Comparison of ENCODE assay signal across 11 mouse cellular contexts in the genomic region with DNA sequence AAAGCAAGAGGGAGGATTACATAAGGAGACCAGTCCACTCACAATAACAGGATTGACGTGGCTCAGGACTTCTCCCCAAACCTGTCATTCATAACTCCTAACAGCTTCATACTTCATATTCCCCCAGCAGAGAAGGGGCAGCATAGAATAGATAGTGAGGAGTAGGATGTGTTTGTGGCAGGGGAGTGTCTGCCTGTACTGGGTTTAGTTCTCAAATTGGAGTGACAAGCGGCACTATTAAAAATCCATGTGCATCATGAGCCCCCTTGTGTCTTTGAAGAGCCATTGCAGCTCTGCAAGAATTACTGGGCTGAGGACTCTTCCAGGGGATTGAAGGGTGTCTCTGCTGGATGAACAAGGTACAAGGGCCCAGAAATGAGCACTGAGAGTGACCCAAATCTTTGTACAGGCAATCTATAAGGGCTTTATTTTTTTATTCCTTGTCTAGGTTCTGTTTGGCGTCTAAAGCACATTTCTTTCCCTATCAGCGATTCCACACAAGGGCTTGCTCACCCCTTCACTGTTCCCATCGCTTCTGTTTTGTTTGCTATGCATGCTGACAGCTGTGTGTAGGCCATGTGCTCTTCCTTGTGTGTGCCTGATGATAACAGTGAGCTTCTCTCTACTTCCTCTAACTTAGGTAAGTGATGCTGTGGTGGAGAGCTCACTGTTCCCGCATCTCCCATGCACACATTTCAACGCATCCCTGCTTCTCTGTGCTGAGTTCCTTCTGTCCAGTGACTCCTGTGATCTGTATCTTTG.
A peak's percentile ranks its signal among the peaks of the same experiment; 100 is the strongest.
DNase-seq lines count a peak whose midpoint lies in the region; ATAC-seq and TF ChIP-seq lines count a peak whose summit lies in the region.
"Had no signal": no experiment of that assay in that cellular context is flagged by ENCODE, and none has a peak within 500 bp of the region (broad histone marks: within the 10 kb centered on the region; RNA-seq: fewer than 3 reads in every experiment).

No protein-coding gene starts in this region.

- H3K27me3 ChIP-seq in lung, postnatal 0 days (replicated peaks; ENCODE audit: insufficient read depth, low read length): no peaks in the 10 kb centered on the region
- H3K27me3 ChIP-seq in forebrain, postnatal 0 days (ENCODE audit: insufficient read depth, low read length): no peaks in the 10 kb centered on the region
- H3K27me3 ChIP-seq in neural tube, embryonic 12.5 days (replicated peaks): no peaks in the 10 kb centered on the region
- H3K27me3 ChIP-seq: stomach, embryonic 15.5 days had no signal

- WGBS in lung, postnatal 0 days: 56% methylated on average over 7 of the region's 7 CpGs
- 65% methylated on average over 7 of the region's 7 CpGs for WGBS in forebrain, postnatal 0 days
- WGBS in neural tube, embryonic 12.5 days: 66% methylated on average over 7 of the region's 7 CpGs

- H3K9me3 ChIP-seq in lung, postnatal 0 days (ENCODE audit: low read length): no peaks in the 10 kb centered on the region
- H3K9me3 ChIP-seq in forebrain, postnatal 0 days (ENCODE audit: low read length): no peaks in the 10 kb centered on the region
- H3K9me3 ChIP-seq in neural tube, embryonic 12.5 days: no peaks in the 10 kb centered on the region
- H3K9me3 ChIP-seq: embryonic facial prominence, embryonic 15.5 days; limb, embryonic 12.5 days; stomach, embryonic 15.5 days had no signal

- no peak overlapping the region for H3K9ac ChIP-seq in lung, postnatal 0 days (replicated peaks; ENCODE audit: low read depth)
- no peak overlapping the region for H3K9ac ChIP-seq in forebrain, postnatal 0 days
- no peak overlapping the region for H3K9ac ChIP-seq in neural tube, embryonic 12.5 days
- H3K9ac ChIP-seq: embryonic facial prominence, embryonic 15.5 days; limb, embryonic 12.5 days; stomach, embryonic 15.5 days had no signal

- ATAC-seq in lung, postnatal 0 days: no peak
- peak; percentile 88 for ATAC-seq in forebrain, postnatal 0 days
- 0 out of 2 replicates have a peak, but pooled peaks have one; percentile 41 for ATAC-seq in neural tube, embryonic 12.5 days (ENCODE audit: low FRiP score, low read depth)

- no peak for TF ChIP-seq EP300 in lung, postnatal 0 days (IDR thresholded peaks at IDR 0.05)

- H3K27ac ChIP-seq in lung, postnatal 0 days (ENCODE audit: low read length): no peak overlapping the region
- no peak overlapping the region for H3K27ac ChIP-seq in forebrain, postnatal 0 days (ENCODE audit: low read depth, low read length)
- no peak overlapping the region for H3K27ac ChIP-seq in neural tube, embryonic 12.5 days
- H3K27ac ChIP-seq: embryonic facial prominence, embryonic 15.5 days; limb, embryonic 12.5 days; stomach, embryonic 15.5 days had no signal

- TF ChIP-seq CTCF in lung, postnatal 0 days (IDR thresholded peaks at IDR 0.05): peak; percentile 81
- TF ChIP-seq CTCF in forebrain, postnatal 0 days (IDR thresholded peaks at IDR 0.05; ENCODE audit: low read depth): peak; percentile 94

- H3K4me2 ChIP-seq in lung, postnatal 0 days (replicated peaks; ENCODE audit: low read depth, low read length): no peak overlapping the region
- no peak overlapping the region for H3K4me2 ChIP-seq in forebrain, postnatal 0 days (ENCODE audit: low read depth)
- no peak overlapping the region for H3K4me2 ChIP-seq in neural tube, embryonic 12.5 days (replicated peaks)
- H3K4me2 ChIP-seq: embryonic facial prominence, embryonic 15.5 days; limb, embryonic 12.5 days; stomach, embryonic 15.5 days had no signal

- no peaks in the 10 kb centered on the region for H3K36me3 ChIP-seq in lung, postnatal 0 days (ENCODE audit: insufficient read depth, low read length)
- no peaks in the 10 kb centered on the region for H3K36me3 ChIP-seq in forebrain, postnatal 0 days (ENCODE audit: insufficient read depth)
- H3K36me3 ChIP-seq in neural tube, embryonic 12.5 days: no peaks in the 10 kb centered on the region
- H3K36me3 ChIP-seq: embryonic facial prominence, embryonic 15.5 days; limb, embryonic 12.5 days; stomach, embryonic 15.5 days had no signal

- no peaks in the 10 kb centered on the region for H3K4me1 ChIP-seq in lung, postnatal 0 days (ENCODE audit: insufficient read depth, low read depth, low read length)
- H3K4me1 ChIP-seq in forebrain, postnatal 0 days (ENCODE audit: insufficient read depth): 0 out of 2 replicates have a peak, but pooled peaks cover 5% of the 10 kb centered on the region
- no peaks in the 10 kb centered on the region for H3K4me1 ChIP-seq in neural tube, embryonic 12.5 days
- H3K4me1 ChIP-seq: embryonic facial prominence, embryonic 15.5 days; limb, embryonic 12.5 days; stomach, embryonic 15.5 days had no signal

- H3K4me3 ChIP-seq in lung, postnatal 0 days (ENCODE audit: low read depth, low read length): no peak overlapping the region
- H3K4me3 ChIP-seq in forebrain, postnatal 0 days (ENCODE audit: low read depth, low read length): no peak overlapping the region
- no peak overlapping the region for H3K4me3 ChIP-seq in neural tube, embryonic 12.5 days
- H3K4me3 ChIP-seq: embryonic facial prominence, embryonic 15.5 days; limb, embryonic 12.5 days; stomach, embryonic 15.5 days had no signal

- peak; percentile 9 for DNase-seq in adrenal gland, postnatal 14 days
- no peak for DNase-seq in adrenal gland, adult 8-10 months
- DNase-seq in lung, postnatal 0 days (ENCODE audit: low spot score): peak; percentile 55
- DNase-seq in lung, postnatal 36 days: no peak
- DNase-seq in forebrain, postnatal 0 days: peak; percentile 84
- no peak for DNase-seq in MN1 (ENCODE audit: low spot score)
- DNase-seq in gastrocnemius, postnatal 10 days: no peak

Comparison
In these comparisons a context has a peak if more than half of its experiments do, and no peak if none do; other contexts are left out.
1. DNase-seq: peak in adrenal gland, postnatal 14 days (single experiment), lung, postnatal 0 days (single experiment) and forebrain, postnatal 0 days (single experiment); none in adrenal gland, adult 8-10 months (single experiment), lung, postnatal 36 days (single experiment), MN1 (single experiment) and gastrocnemius, postnatal 10 days (single experiment).